Mouse (Mus musculus): ENCODE measurements around the gene Ankle2. TPM values are rescaled to one million over a fixed set of nuclear protein-coding genes. Genes with fewer than 3 reads are reported as not detected.

The Ankle2 gene
- polyA plus RNA-seq, 2 experiments: 5.8 to 10.4 TPM

DNA sequence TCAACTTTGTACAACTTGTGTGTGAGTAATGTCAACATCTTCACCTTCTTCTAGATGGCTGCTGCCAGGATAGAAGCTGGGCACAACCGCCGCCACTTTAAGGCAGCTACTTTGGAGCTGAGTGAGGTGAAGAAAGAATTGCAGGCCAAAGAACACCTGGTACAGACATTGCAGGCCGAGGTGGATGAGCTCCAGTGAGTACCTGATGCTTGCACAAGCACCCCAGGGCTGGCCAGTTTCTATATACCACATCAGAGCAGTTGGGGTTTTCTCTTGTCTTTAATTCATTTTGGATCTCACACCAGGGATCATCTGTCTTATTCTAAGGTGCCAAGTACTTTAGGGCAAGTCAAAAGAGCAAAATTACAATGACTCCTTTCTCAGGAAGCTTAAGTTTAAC, 14.0 kb upstream of the Ankle2 start:
- Histone ChIP-seq H3K4me2 (ENCODE audit: low read depth) (no peak overlapping the region), H3K4me3 (ENCODE audit: insufficient read depth in 1 of 2, low read depth in 2 of 2, low read length in 2 of 2) (no peak overlapping the region), H3K9me3 (ENCODE audit: control insufficient read depth, low read length) (no peaks in the 10 kb centered on the region), H3K4me1 (replicated peaks; ENCODE audit: control insufficient read depth in 2 of 2, insufficient read depth in 2 of 2, low read length in 1 of 2) (no peaks in the 10 kb centered on the region), H3K9ac (replicated peaks) (no peak overlapping the region), H3K36me3 (replicated peaks; ENCODE audit: control insufficient read depth, insufficient read depth, low read depth) (peaks cover 36% of the 10 kb centered on the region), H3K27ac (no peak overlapping the region), H3K27me3 (ENCODE audit: control insufficient read depth, insufficient read depth, low read length) (no peaks in the 10 kb centered on the region)
- 85% methylated on average over 3 of the region's 3 CpGs for WGBS (ENCODE audit: insufficient replicate concordance)
- ATAC-seq (ENCODE audit: insufficient read depth) (no peak), DNase-seq (ENCODE audit: low read depth in 3 of 3, low spot score in 3 of 3) (no peak)
- TF ChIP-seq CTCF (IDR thresholded peaks at IDR 0.05; ENCODE audit: low read depth) (no peak), EP300 (IDR thresholded peaks at IDR 0.05; ENCODE audit: low read depth) (no peak)

DNA sequence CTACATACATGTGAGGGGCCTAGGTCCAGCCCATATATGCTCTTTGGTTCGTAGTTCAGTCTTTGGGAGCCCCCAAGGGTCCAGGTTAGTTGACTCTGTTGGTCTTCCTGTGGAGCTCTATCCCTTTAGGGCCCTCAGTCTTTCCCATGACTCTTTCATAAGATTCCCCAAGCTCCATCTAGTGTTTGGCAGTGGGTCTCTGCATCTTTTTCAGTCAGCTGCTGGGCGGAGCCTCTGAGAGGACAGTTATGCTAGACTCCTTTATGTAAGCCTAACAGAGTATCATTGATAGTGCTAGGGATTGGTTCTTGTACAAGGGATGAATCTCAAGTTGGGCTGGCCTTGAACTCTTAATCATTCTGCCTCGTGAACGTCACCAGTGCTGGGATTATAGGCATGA, 10.5 kb upstream of the Ankle2 start:
- Histone ChIP-seq H3K9ac (replicated peaks) (no peak overlapping the region), H3K27me3 (ENCODE audit: control insufficient read depth, insufficient read depth, low read length) (no peaks in the 10 kb centered on the region), H3K27ac (no peak overlapping the region), H3K4me3 (ENCODE audit: insufficient read depth in 1 of 2, low read depth in 2 of 2, low read length in 2 of 2) (no peak overlapping the region), H3K9me3 (ENCODE audit: control insufficient read depth, low read length) (no peaks in the 10 kb centered on the region), H3K4me1 (replicated peaks; ENCODE audit: control insufficient read depth in 2 of 2, insufficient read depth in 2 of 2, low read length in 1 of 2) (no peaks in the 10 kb centered on the region), H3K4me2 (ENCODE audit: low read depth) (no peak overlapping the region), H3K36me3 (replicated peaks; ENCODE audit: control insufficient read depth, insufficient read depth, low read depth) (peaks cover 40% of the 10 kb centered on the region)
- ATAC-seq (ENCODE audit: insufficient read depth) (no peak), DNase-seq (ENCODE audit: low read depth in 3 of 3, low spot score in 3 of 3) (no peak)
- TF ChIP-seq CTCF (IDR thresholded peaks at IDR 0.05; ENCODE audit: low read depth) (no peak), EP300 (IDR thresholded peaks at IDR 0.05; ENCODE audit: low read depth) (no peak)
- WGBS (ENCODE audit: insufficient replicate concordance): 75% methylated on average over 4 of the region's 4 CpGs

- no peaks in the 10 kb centered on the region for H3K4me1 ChIP-seq (replicated peaks; ENCODE audit: control insufficient read depth in 2 of 2, insufficient read depth in 2 of 2, low read length in 1 of 2)
- H3K9me3 ChIP-seq (ENCODE audit: control insufficient read depth, low read length): no peaks in the 10 kb centered on the region
- no peak overlapping the region for H3K4me2 ChIP-seq (ENCODE audit: low read depth)
- 70% methylated on average over 6 of the region's 6 CpGs for WGBS (ENCODE audit: insufficient replicate concordance)
- no peak for DNase-seq (ENCODE audit: low read depth in 3 of 3, low spot score in 3 of 3)
- TF ChIP-seq EP300 (IDR thresholded peaks at IDR 0.05; ENCODE audit: low read depth) (no peak), CTCF (IDR thresholded peaks at IDR 0.05; ENCODE audit: low read depth) (no peak)
- H3K9ac ChIP-seq (replicated peaks): no peak overlapping the region
- H3K27ac ChIP-seq: no peak overlapping the region
- H3K27me3 ChIP-seq (ENCODE audit: control insufficient read depth, insufficient read depth, low read length): no peaks in the 10 kb centered on the region
- H3K4me3 ChIP-seq (ENCODE audit: insufficient read depth in 1 of 2, low read depth in 2 of 2, low read length in 2 of 2): no peak overlapping the region
- no peak for ATAC-seq (ENCODE audit: insufficient read depth)
- H3K36me3 ChIP-seq (replicated peaks; ENCODE audit: control insufficient read depth, insufficient read depth, low read depth): peaks cover 30% of the 10 kb centered on the region
Measured at GRCm38 (mm10) chr5:110222757-110223156, 8.0 kb upstream of the Ankle2 start.

DNA sequence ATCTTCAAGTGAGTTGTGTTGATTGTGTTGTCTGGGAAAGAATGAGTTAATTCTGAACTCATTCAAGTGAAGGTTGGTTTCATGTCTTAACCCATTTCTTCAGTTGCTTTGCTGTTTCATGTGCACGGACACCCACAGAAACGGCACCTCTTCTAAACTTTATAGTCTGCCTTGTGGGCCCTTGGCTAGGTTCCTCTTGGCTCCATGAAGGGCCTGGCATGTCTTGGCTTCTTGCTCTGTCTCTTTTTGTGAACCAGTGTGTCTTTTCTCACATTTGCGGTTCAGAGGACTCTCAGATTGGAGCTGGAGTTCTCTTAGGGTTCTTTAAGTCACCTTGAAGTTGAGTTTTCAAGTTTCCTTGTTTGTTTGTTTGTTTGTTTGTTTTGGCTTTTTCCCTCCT, 5.7 kb upstream of the Ankle2 start:
- peaks cover 22% of the 10 kb centered on the region for H3K36me3 ChIP-seq (replicated peaks; ENCODE audit: control insufficient read depth, insufficient read depth, low read depth)
- peaks cover under 1 to 3% of the 10 kb centered on the region in 2 experiments; a peak in 2 of 4 replicates for H3K4me1 ChIP-seq (replicated peaks; ENCODE audit: control insufficient read depth in 2 of 2, insufficient read depth in 2 of 2, low read length in 1 of 2)
- no peak overlapping the region for H3K4me3 ChIP-seq (ENCODE audit: insufficient read depth in 1 of 2, low read depth in 2 of 2, low read length in 2 of 2)
- no peaks in the 10 kb centered on the region for H3K9me3 ChIP-seq (ENCODE audit: control insufficient read depth, low read length)
- no peak overlapping the region for H3K27ac ChIP-seq
- H3K27me3 ChIP-seq (ENCODE audit: control insufficient read depth, insufficient read depth, low read length): no peaks in the 10 kb centered on the region
- 79% methylated on average over 3 of the region's 3 CpGs for WGBS (ENCODE audit: insufficient replicate concordance)
- no peak overlapping the region for H3K4me2 ChIP-seq (ENCODE audit: low read depth)
- H3K9ac ChIP-seq (replicated peaks): no peak overlapping the region
- ATAC-seq (ENCODE audit: insufficient read depth) (no peak), DNase-seq (ENCODE audit: low read depth in 3 of 3, low spot score in 3 of 3) (no peak)
- no peak for TF ChIP-seq EP300 (IDR thresholded peaks at IDR 0.05; ENCODE audit: low read depth)
- no peak for TF ChIP-seq CTCF (IDR thresholded peaks at IDR 0.05; ENCODE audit: low read depth)

DNA sequence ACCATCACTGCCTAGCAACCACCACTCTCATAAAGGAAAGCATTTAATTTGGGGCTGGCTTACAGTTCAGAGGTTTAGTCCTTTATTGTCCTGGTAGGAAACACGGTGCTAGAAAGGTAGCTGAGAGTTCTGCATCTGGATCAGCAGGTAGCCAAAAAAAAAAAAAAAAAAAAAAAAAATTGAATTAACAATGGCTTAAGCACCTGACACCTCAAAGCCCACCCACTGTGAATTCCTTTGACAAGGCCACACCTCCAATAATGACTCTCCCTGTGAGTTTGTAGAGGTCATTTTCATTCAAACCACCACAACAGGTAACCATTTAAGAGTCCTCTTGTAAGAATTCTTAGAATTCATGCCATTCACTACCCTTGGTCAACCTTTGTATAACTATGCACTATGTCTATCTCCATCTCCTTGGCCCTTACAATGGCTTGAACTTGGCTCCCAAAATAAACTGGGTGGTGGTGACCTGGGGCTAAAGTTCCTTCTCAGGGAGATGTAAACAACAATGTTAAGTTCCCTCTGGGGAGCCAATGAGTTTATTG, 3.4 kb upstream of the Ankle2 start:
- no peak overlapping the region for H3K9ac ChIP-seq (replicated peaks)
- no peak for DNase-seq (ENCODE audit: low read depth in 3 of 3, low spot score in 3 of 3)
- ATAC-seq (ENCODE audit: insufficient read depth): no peak

More for the DNA sequence above, 3.4 kb upstream of the Ankle2 start:
- H3K4me1 ChIP-seq (replicated peaks; ENCODE audit: control insufficient read depth in 2 of 2, insufficient read depth in 2 of 2, low read length in 1 of 2): peaks cover 8 to 10% of the 10 kb centered on the region in 2 experiments
- H3K4me3 ChIP-seq (ENCODE audit: insufficient read depth in 1 of 2, low read depth in 2 of 2, low read length in 2 of 2): no peak overlapping the region
- H3K9me3 ChIP-seq (ENCODE audit: control insufficient read depth, low read length): no peaks in the 10 kb centered on the region
- no peak overlapping the region for H3K27ac ChIP-seq
- TF ChIP-seq CTCF (IDR thresholded peaks at IDR 0.05; ENCODE audit: low read depth) (no peak), EP300 (IDR thresholded peaks at IDR 0.05; ENCODE audit: low read depth) (no peak)
- WGBS (ENCODE audit: insufficient replicate concordance): 68% methylated on average over 1 of the region's 1 CpGs
- H3K27me3 ChIP-seq (ENCODE audit: control insufficient read depth, insufficient read depth, low read length): no peaks in the 10 kb centered on the region
- no peak overlapping the region for H3K4me2 ChIP-seq (ENCODE audit: low read depth)
- peaks cover 6% of the 10 kb centered on the region for H3K36me3 ChIP-seq (replicated peaks; ENCODE audit: control insufficient read depth, insufficient read depth, low read depth)

All from liver, embryonic 14.5 days (tissue).